8 mouse cellular contexts compared by ENCODE assay signal in genomic region chr5:108651823-108652222, GRCm38 (mm10). TPM values are rescaled to one million over a fixed set of nuclear protein-coding genes. Genes with fewer than 3 reads are reported as not detected.
DNase-seq lines count a peak whose midpoint lies in the region; ATAC-seq and TF ChIP-seq lines count a peak whose summit lies in the region.

No protein-coding gene starts in this region.

- H3K27ac ChIP-seq in forebrain, embryonic 11.5 days (ENCODE audit: low read depth, low read length), result no peak overlapping the region
- no peak overlapping the region for H3K27ac ChIP-seq in forebrain, embryonic 12.5 days
- no peak overlapping the region for H3K27ac ChIP-seq in cerebellum, adult 2 months (ENCODE audit: insufficient read depth, low read length)
- H3K27ac ChIP-seq in heart, embryonic 10.5 days, result no peak overlapping the region

- H3K27me3 ChIP-seq in forebrain, embryonic 11.5 days (ENCODE audit: control insufficient read depth, insufficient read depth, low read length), result no peaks in the 10 kb centered on the region
- H3K27me3 ChIP-seq in forebrain, embryonic 12.5 days, result no peaks in the 10 kb centered on the region
- H3K27me3 ChIP-seq in cerebellum, adult 2 months (ENCODE audit: control insufficient read depth, insufficient read depth, low read length), result no peaks in the 10 kb centered on the region
- no peaks in the 10 kb centered on the region for H3K27me3 ChIP-seq in heart, embryonic 10.5 days (ENCODE audit: insufficient read depth, poor library complexity, severe bottlenecking)

- H3K4me2 ChIP-seq in forebrain, embryonic 11.5 days (ENCODE audit: low read depth, low read length, severe bottlenecking), result no peak overlapping the region
- H3K4me2 ChIP-seq in forebrain, embryonic 12.5 days, result no peak overlapping the region

- H3K36me3 ChIP-seq in forebrain, embryonic 11.5 days (ENCODE audit: control insufficient read depth, insufficient read depth, low read length), result peaks cover 8% of the 10 kb centered on the region; the same call in 1 of the 2 replicates
- H3K36me3 ChIP-seq in forebrain, embryonic 12.5 days (replicated peaks), result peaks cover 85% of the 10 kb centered on the region
- peaks cover 88% of the 10 kb centered on the region for H3K36me3 ChIP-seq in heart, embryonic 10.5 days

- no peaks in the 10 kb centered on the region for H3K4me1 ChIP-seq in forebrain, embryonic 11.5 days (replicated peaks; ENCODE audit: control insufficient read depth, insufficient read depth, low read length)
- H3K4me1 ChIP-seq in forebrain, embryonic 12.5 days, result no peaks in the 10 kb centered on the region
- H3K4me1 ChIP-seq in cerebellum, adult 2 months (ENCODE audit: control insufficient read depth, insufficient read depth, low read length), result peaks cover 24% of the 10 kb centered on the region
- H3K4me1 ChIP-seq in heart, embryonic 10.5 days, result no peaks in the 10 kb centered on the region

- H3K4me3 ChIP-seq in forebrain, embryonic 11.5 days (ENCODE audit: low read depth, low read length), result no peak overlapping the region
- H3K4me3 ChIP-seq in forebrain, embryonic 12.5 days (replicated peaks), result no peak overlapping the region
- no peak overlapping the region for H3K4me3 ChIP-seq in cerebellum, adult 2 months (replicated peaks; ENCODE audit: insufficient read depth, low read depth, low read length)
- H3K4me3 ChIP-seq in heart, embryonic 10.5 days, result no peak overlapping the region

- peak; percentile 62; the same call in 1 of the 2 replicates for ATAC-seq in forebrain, embryonic 11.5 days (replicated peaks; ENCODE audit: low FRiP score)
- no peak for ATAC-seq in forebrain, embryonic 12.5 days (ENCODE audit: low FRiP score)

- 63% methylated on average over 1 of the region's 1 CpGs for WGBS in forebrain, embryonic 11.5 days
- WGBS in forebrain, embryonic 12.5 days, result 76% methylated on average over 1 of the region's 1 CpGs
- WGBS in cerebellum, adult 2 months, result 55% methylated on average over 1 of the region's 1 CpGs
- WGBS in heart, embryonic 10.5 days, result 53% methylated on average over 1 of the region's 1 CpGs

- no peaks in the 10 kb centered on the region for H3K9me3 ChIP-seq in forebrain, embryonic 11.5 days (ENCODE audit: control insufficient read depth, low read length)
- H3K9me3 ChIP-seq in forebrain, embryonic 12.5 days, result no peaks in the 10 kb centered on the region
- no peaks in the 10 kb centered on the region for H3K9me3 ChIP-seq in heart, embryonic 10.5 days

- no peak for TF ChIP-seq POLR2A in cerebellum, adult 2 months (IDR thresholded peaks at IDR 0.05; ENCODE audit: borderline replicate concordance, insufficient read depth, low read length)

- peak; percentile 77 for TF ChIP-seq CTCF in cerebellum, adult 2 months (IDR thresholded peaks at IDR 0.05; ENCODE audit: borderline replicate concordance, insufficient read depth, low read depth, low read length)

- H3K9ac ChIP-seq in forebrain, embryonic 11.5 days (ENCODE audit: low read length), result no peak overlapping the region
- no peak overlapping the region for H3K9ac ChIP-seq in forebrain, embryonic 12.5 days

- peak; percentile 66 for DNase-seq in forebrain, embryonic 11.5 days (ENCODE audit: low spot score)
- peak; percentile 52 to 67 for DNase-seq in CD8-positive naive resting alpha-beta T cell, adult 2 months (ENCODE audit: low read depth in 2 of 2, low spot score in 2 of 2)
- peak; percentile 72 to 86 for DNase-seq in cerebellum, adult 2 months
- peak; percentile 70 for DNase-seq in heart, embryonic 10.5 days (ENCODE audit: low spot score)
- DNase-seq in kidney, postnatal 14 days, result peak; percentile 81
- peak; percentile 93 for DNase-seq in lung, postnatal 36 days
- DNase-seq in spleen, postnatal 36 days (ENCODE audit: low spot score in 2 of 2), result peak; percentile 66 to 71

RNA-seq across cellular contexts. Expression of gene Idua, which starts 8.3 kb away (rescaled TPM):
- polyA plus RNA-seq in forebrain, embryonic 11.5 days (2014; fragmentation: Nextera tagmentation; extraction: Ambion mirVana), result 11.5 and 11.6 TPM in 2 replicates
- polyA plus RNA-seq in forebrain, embryonic 12.5 days (2016; fragmentation: Nextera tagmentation; extraction: Ambion mirVana), result 9.5 and 9.6 TPM in 2 replicates
- polyA plus RNA-seq in cerebellum, adult 2 months (2012; rRNA removed), result 29.0 and 37.8 TPM in 2 replicates
- polyA plus RNA-seq in heart, embryonic 10.5 days (2016; fragmentation: Nextera tagmentation; extraction: Ambion mirVana), result 15.1 and 16.3 TPM in 2 replicates

RNA-seq across cellular contexts. Expression of gene Dgkq, which starts 17.6 kb away (rescaled TPM):
- polyA plus RNA-seq in forebrain, embryonic 11.5 days (2014; fragmentation: Nextera tagmentation; extraction: Ambion mirVana), result 13.6 and 13.9 TPM in 2 replicates
- polyA plus RNA-seq in forebrain, embryonic 12.5 days (2016; fragmentation: Nextera tagmentation; extraction: Ambion mirVana), result 19.7 and 20.7 TPM in 2 replicates
- polyA plus RNA-seq in cerebellum, adult 2 months (2012; rRNA removed), result 89.1 and 91.8 TPM in 2 replicates
- polyA plus RNA-seq in heart, embryonic 10.5 days (2016; fragmentation: Nextera tagmentation; extraction: Ambion mirVana), result 7.9 and 8.5 TPM in 2 replicates

RNA-seq across cellular contexts. Expression of gene Tmem175, which starts 22.3 kb away (rescaled TPM):
- polyA plus RNA-seq in forebrain, embryonic 11.5 days (2014; fragmentation: Nextera tagmentation; extraction: Ambion mirVana), result 19.4 and 22.2 TPM in 2 replicates
- 19.6 and 20.0 TPM in 2 replicates for polyA plus RNA-seq in forebrain, embryonic 12.5 days (2016; fragmentation: Nextera tagmentation; extraction: Ambion mirVana)
- 50.8 and 52.4 TPM in 2 replicates for polyA plus RNA-seq in cerebellum, adult 2 months (2012; rRNA removed)
- polyA plus RNA-seq in heart, embryonic 10.5 days (2016; fragmentation: Nextera tagmentation; extraction: Ambion mirVana), result 20.3 and 23.2 TPM in 2 replicates

RNA-seq across cellular contexts. Expression of gene Gak, which starts 22.3 kb away (rescaled TPM):
- polyA plus RNA-seq in forebrain, embryonic 11.5 days (2014; fragmentation: Nextera tagmentation; extraction: Ambion mirVana), result 51.2 and 57.1 TPM in 2 replicates
- 57.7 and 61.0 TPM in 2 replicates for polyA plus RNA-seq in forebrain, embryonic 12.5 days (2016; fragmentation: Nextera tagmentation; extraction: Ambion mirVana)
- 89.9 and 91.6 TPM in 2 replicates for polyA plus RNA-seq in cerebellum, adult 2 months (2012; rRNA removed)
- polyA plus RNA-seq in heart, embryonic 10.5 days (2016; fragmentation: Nextera tagmentation; extraction: Ambion mirVana), result 47.0 and 49.4 TPM in 2 replicates

RNA-seq across cellular contexts. Expression of gene Slc26a1, which starts 23.5 kb away (rescaled TPM):
- polyA plus RNA-seq in forebrain, embryonic 11.5 days (2014; fragmentation: Nextera tagmentation; extraction: Ambion mirVana), result 1.1 and 1.5 TPM in 2 replicates
- 1.2 TPM in 2 replicates for polyA plus RNA-seq in forebrain, embryonic 12.5 days (2016; fragmentation: Nextera tagmentation; extraction: Ambion mirVana)
- polyA plus RNA-seq in cerebellum, adult 2 months (2012; rRNA removed), result 1.7 and 1.9 TPM in 2 replicates
- 0.58 and 0.85 TPM in 2 replicates for polyA plus RNA-seq in heart, embryonic 10.5 days (2016; fragmentation: Nextera tagmentation; extraction: Ambion mirVana)
